Mouse (Mus musculus): ENCODE results near the gene Usp17lc. TPM values are rescaled to one million over a fixed set of nuclear protein-coding genes. Genes with fewer than 3 reads are reported as not detected.

The Usp17lc gene
- polyA plus RNA-seq, 1 experiment from 2014 or later, result not detected

Small RNA genes lying within 50 kb of the gene (microRNA-seq; reads per million reads assigned to microRNA genes)
- not detected for gene Gm25774

Other genes starting within 250 kb of the Usp17lc start
- not detected in 2 replicates for gene Olfr591, start 236.7 kb upstream of the Usp17lc start, polyA plus RNA-seq (2014; fragmentation: Nextera tagmentation; extraction: Ambion mirVana)
- gene Olfr592, start 230.3 kb upstream of the Usp17lc start, polyA plus RNA-seq (2014; fragmentation: Nextera tagmentation; extraction: Ambion mirVana), result not detected in 2 replicates
- gene Olfr593, start 203.2 kb upstream of the Usp17lc start, polyA plus RNA-seq (2014; fragmentation: Nextera tagmentation; extraction: Ambion mirVana), result not detected in 2 replicates
- gene Olfr594, start 198.1 kb upstream of the Usp17lc start, polyA plus RNA-seq (2014; fragmentation: Nextera tagmentation; extraction: Ambion mirVana), result not detected in 2 replicates
- not detected in 2 replicates for gene Usp17ld, start 162.6 kb upstream of the Usp17lc start, polyA plus RNA-seq (2014; fragmentation: Nextera tagmentation; extraction: Ambion mirVana)
- not detected in 2 replicates for gene Olfr596, start 109.4 kb upstream of the Usp17lc start, polyA plus RNA-seq (2014; fragmentation: Nextera tagmentation; extraction: Ambion mirVana)
- not detected in 2 replicates for gene Olfr597, start 98.8 kb upstream of the Usp17lc start, polyA plus RNA-seq (2014; fragmentation: Nextera tagmentation; extraction: Ambion mirVana)
- gene Olfr598, start 91.5 kb upstream of the Usp17lc start, polyA plus RNA-seq (2014; fragmentation: Nextera tagmentation; extraction: Ambion mirVana), result not detected in 2 replicates
- not detected in 2 replicates for gene Olfr599, start 79.2 kb upstream of the Usp17lc start, polyA plus RNA-seq (2014; fragmentation: Nextera tagmentation; extraction: Ambion mirVana)
- not detected in 2 replicates for gene Olfr600, start 65.4 kb upstream of the Usp17lc start, polyA plus RNA-seq (2014; fragmentation: Nextera tagmentation; extraction: Ambion mirVana)
- not detected in 2 replicates for gene Olfr601, start 52.4 kb upstream of the Usp17lc start, polyA plus RNA-seq (2014; fragmentation: Nextera tagmentation; extraction: Ambion mirVana)
- not detected in 2 replicates for gene Olfr603, start 28.9 kb upstream of the Usp17lc start, polyA plus RNA-seq (2014; fragmentation: Nextera tagmentation; extraction: Ambion mirVana)
- not detected in 2 replicates for gene Olfr605, start 30.4 kb downstream of the Usp17lc start, polyA plus RNA-seq (2014; fragmentation: Nextera tagmentation; extraction: Ambion mirVana)
- gene Olfr606, start 34.0 kb downstream of the Usp17lc start, polyA plus RNA-seq (2014; fragmentation: Nextera tagmentation; extraction: Ambion mirVana), result not detected in 2 replicates
- gene Olfr607, start 49.1 kb downstream of the Usp17lc start, polyA plus RNA-seq (2014; fragmentation: Nextera tagmentation; extraction: Ambion mirVana), result not detected in 2 replicates
- not detected in 2 replicates for gene Olfr608, start 54.8 kb downstream of the Usp17lc start, polyA plus RNA-seq (2014; fragmentation: Nextera tagmentation; extraction: Ambion mirVana)
- not detected in 2 replicates for gene Olfr609, start 83.0 kb downstream of the Usp17lc start, polyA plus RNA-seq (2014; fragmentation: Nextera tagmentation; extraction: Ambion mirVana)
- not detected in 2 replicates for gene Olfr610, start 97.0 kb downstream of the Usp17lc start, polyA plus RNA-seq (2014; fragmentation: Nextera tagmentation; extraction: Ambion mirVana)
- not detected in 2 replicates for gene Olfr611, start 105.8 kb downstream of the Usp17lc start, polyA plus RNA-seq (2014; fragmentation: Nextera tagmentation; extraction: Ambion mirVana)
- not detected in 2 replicates for gene Olfr612, start 127.6 kb downstream of the Usp17lc start, polyA plus RNA-seq (2014; fragmentation: Nextera tagmentation; extraction: Ambion mirVana)
- not detected in 2 replicates for gene Olfr613, start 133.0 kb downstream of the Usp17lc start, polyA plus RNA-seq (2014; fragmentation: Nextera tagmentation; extraction: Ambion mirVana)
- not detected in 2 replicates for gene Olfr615, start 141.0 kb downstream of the Usp17lc start, polyA plus RNA-seq (2014; fragmentation: Nextera tagmentation; extraction: Ambion mirVana)
- gene Olfr616, start 154.1 kb downstream of the Usp17lc start, polyA plus RNA-seq (2014; fragmentation: Nextera tagmentation; extraction: Ambion mirVana), result not detected in 2 replicates
- not detected in 2 replicates for gene Olfr617, start 158.0 kb downstream of the Usp17lc start, polyA plus RNA-seq (2014; fragmentation: Nextera tagmentation; extraction: Ambion mirVana)
- gene Olfr618, start 175.0 kb downstream of the Usp17lc start, polyA plus RNA-seq (2014; fragmentation: Nextera tagmentation; extraction: Ambion mirVana), result not detected in 2 replicates
- not detected in 2 replicates for gene Olfr619, start 185.5 kb downstream of the Usp17lc start, polyA plus RNA-seq (2014; fragmentation: Nextera tagmentation; extraction: Ambion mirVana)
- not detected in 2 replicates for gene Olfr620, start 197.5 kb downstream of the Usp17lc start, polyA plus RNA-seq (2014; fragmentation: Nextera tagmentation; extraction: Ambion mirVana)
- gene Olfr622, start 227.6 kb downstream of the Usp17lc start, polyA plus RNA-seq (2014; fragmentation: Nextera tagmentation; extraction: Ambion mirVana), result not detected in 2 replicates
- gene Olfr623, start 248.6 kb downstream of the Usp17lc start, polyA plus RNA-seq (2014; fragmentation: Nextera tagmentation; extraction: Ambion mirVana), result not detected in 2 replicates